Mouse (Mus musculus) cerebellum, adult 2 months (tissue): ENCODE measurements around the gene Aldh1a3. TPM values are rescaled to one million over a fixed set of nuclear protein-coding genes. Genes with fewer than 3 reads are reported as not detected.

Source experiments
- DNase-seq, 2 experiments: peaks; one replicate each; pipeline ENCODE4 v3.0.0; 2021
- H3K27ac ChIP-seq: fragments of 200-500 bp; 2 replicates; pipeline ENCODE4 v1.5.1; 2012; ENCODE audit warnings: low read length, control low read depth, inconsistent platforms; ENCODE audit not compliant: insufficient read depth
- H3K27me3 ChIP-seq: fragments of 200-500 bp; 2 replicates; pipeline ENCODE4 v1.6.1; 2012; ENCODE audit warnings: inconsistent platforms, mild to moderate bottlenecking, low read length, moderate library complexity; ENCODE audit not compliant: control insufficient read depth, insufficient read depth
- H3K4me1 ChIP-seq: fragments of 200-500 bp; 2 replicates; pipeline ENCODE4 v1.6.1; 2011; ENCODE audit warnings: low read length; ENCODE audit not compliant: control insufficient read depth, insufficient read depth
- H3K4me3 ChIP-seq: fragments of 200-500 bp; replicated peaks from 2 replicates; pipeline ENCODE3; 2011; ENCODE audit warnings: mild to moderate bottlenecking, low read depth, low read length, control low read depth; ENCODE audit not compliant: insufficient read depth
- CTCF ChIP-seq: fragments of 200-500 bp; IDR thresholded peaks from 2 replicates; pipeline ENCODE4 v1.5.1; 2011; ENCODE audit warnings: low read depth, mild to moderate bottlenecking, control low read depth, low read length, moderate library complexity, borderline replicate concordance; ENCODE audit not compliant: insufficient read depth
- POLR2A ChIP-seq: fragments of 200-500 bp; IDR thresholded peaks from 2 replicates; pipeline ENCODE4 v1.6.1; 2011; ENCODE audit warnings: low read length, control low read depth, borderline replicate concordance; ENCODE audit not compliant: insufficient read depth
- WGBS: fragments of 180-500 bp; shearing (Covaris S2); methylation state at CpG from one replicate; pipeline ENCODE4 v1.1.7; 2018; 5-methylcytosine and 5-hydroxymethylcytosine counted together
- polyA plus RNA-seq: library from polyadenylated mRNA; depleted of rRNA; stranded (reverse); fragments of >200 nt; gene quantifications from 2 replicates; pipeline ENCODE4 v1.2.3, GENCODE M21; 2012; rRNA removed

Aldh1a3 gene
- polyA plus RNA-seq, 1 experiment: 1.2 TPM

DNA sequence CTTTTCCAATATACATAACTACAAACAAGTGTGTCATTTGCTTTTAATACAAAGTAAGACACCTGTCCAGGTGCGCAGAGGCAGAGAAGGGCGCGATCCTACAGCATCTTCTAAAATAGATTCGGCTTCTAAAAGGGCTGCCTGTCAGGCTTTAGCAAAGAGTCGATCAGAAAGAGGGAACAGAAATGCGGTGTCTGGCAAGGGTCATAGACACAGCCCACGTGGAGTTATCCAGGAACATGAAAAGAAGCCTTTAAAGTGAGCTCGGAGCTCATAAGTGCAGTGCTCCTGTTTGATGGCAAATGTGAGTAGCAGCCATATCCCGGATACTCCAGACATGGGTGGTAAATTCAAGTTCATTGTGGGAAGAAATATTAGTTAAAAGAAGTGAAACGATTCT, 78.7 kb downstream of the Aldh1a3 start:
- Histone ChIP-seq H3K4me3 (no peak overlapping the region), H3K4me1 (no peaks in the 10 kb centered on the region), H3K27me3 (no peaks in the 10 kb centered on the region), H3K27ac (no peak overlapping the region)
- no peak for TF ChIP-seq CTCF
- TF ChIP-seq POLR2A: no peak
- 88% methylated on average over 10 of the region's 10 CpGs for WGBS
- DNase-seq: no peak

- DNase-seq: no peak
- Histone ChIP-seq H3K27me3 (no peaks in the 10 kb centered on the region), H3K4me1 (no peaks in the 10 kb centered on the region), H3K4me3 (no peak overlapping the region), H3K27ac (no peak overlapping the region)
- whole genome bisulfite sequencing: 51% methylated on average over 9 of the region's 9 CpGs
- no peak for TF ChIP-seq POLR2A
- no peak for TF ChIP-seq CTCF
These were observed 80.2 kb downstream of the Aldh1a3 start for GRCm38 (mm10) chr7:66346959-66347663.

GRCm38 (mm10) chr7:66343307-66343706, 84.0 kb downstream of the Aldh1a3 start:
- WGBS: 90% methylated on average over 5 of the region's 5 CpGs
- no peaks in the 10 kb centered on the region; the same call in 1 of the 2 replicates for H3K27me3 ChIP-seq
- H3K27ac ChIP-seq: no peak overlapping the region
- no peak for DNase-seq
- no peaks in the 10 kb centered on the region for H3K4me1 ChIP-seq
- no peak for TF ChIP-seq CTCF
- TF ChIP-seq POLR2A: no peak
- no peak overlapping the region for H3K4me3 ChIP-seq

DNA sequence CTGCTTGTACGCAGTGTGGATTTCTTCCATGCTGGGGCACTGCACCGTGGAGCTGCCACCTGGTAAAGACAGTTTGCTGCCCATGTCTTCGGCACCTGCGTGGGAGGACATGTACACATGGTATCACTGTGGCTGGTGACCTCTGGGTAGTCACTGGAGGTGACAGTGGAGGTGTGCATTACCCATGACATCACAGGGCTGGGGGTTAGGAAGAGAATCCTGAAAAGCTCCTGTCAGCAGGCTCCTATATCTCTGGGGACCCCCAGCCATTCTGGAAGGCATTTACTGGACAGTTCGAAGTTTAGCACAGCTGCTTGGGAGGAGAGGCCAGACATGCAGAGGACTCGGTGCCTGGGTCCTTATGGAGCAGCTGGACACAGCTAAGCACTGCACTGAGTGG, 84.5 kb downstream of the Aldh1a3 start:
- no peak for TF ChIP-seq CTCF
- no peak for TF ChIP-seq POLR2A
- no peak overlapping the region for H3K27ac ChIP-seq
- H3K4me3 ChIP-seq: no peak overlapping the region
- WGBS: 54% methylated on average over 6 of the region's 6 CpGs
- no peaks in the 10 kb centered on the region for H3K4me1 ChIP-seq
- H3K27me3 ChIP-seq: no peaks in the 10 kb centered on the region; the same call in 1 of the 2 replicates
- DNase-seq: no peak

- 32% methylated on average over 4 of the region's 4 CpGs for WGBS
- DNase-seq: peak; percentile 3 to 27
- H3K27ac ChIP-seq: no peak overlapping the region
- TF ChIP-seq POLR2A (no peak), CTCF (peak; percentile 9; the same call in 1 of the 2 replicates)
- no peak overlapping the region for H3K4me3 ChIP-seq
- H3K4me1 ChIP-seq: no peaks in the 10 kb centered on the region
- no peaks in the 10 kb centered on the region; the same call in 1 of the 2 replicates for H3K27me3 ChIP-seq
These were observed 85.0 kb downstream of the Aldh1a3 start for GRCm38 (mm10) chr7:66342323-66342722.

Other genes with a start within 250 kb of the Aldh1a3 start
- gene Gm10974, start 61.6 kb downstream of the Aldh1a3 start, polyA plus RNA-seq: not detected in 2 replicates
- gene Lrrk1, start 39.2 kb downstream of the Aldh1a3 start, polyA plus RNA-seq: 2.6 TPM in 2 replicates